In genomic region chr7:77771711-77772449, GRCm38 (mm10) we compare ENCODE assay signal across 10 mouse cellular contexts.
DNase-seq lines count a peak whose midpoint lies in the region; ATAC-seq and TF ChIP-seq lines count a peak whose summit lies in the region.
"Had no signal": no experiment of that assay in that cellular context is flagged by ENCODE, and none has a peak within 500 bp of the region (broad histone marks: within the 10 kb centered on the region; RNA-seq: fewer than 3 reads in every experiment).

No protein-coding gene starts in this region.

- peak; percentile 1 to 6 for DNase-seq in heart, adult 9 months (ENCODE audit: low spot score in 2 of 2)
- DNase-seq in embryo, embryonic 9.5 days (ENCODE audit: extremely low spot score): peak; percentile 2
- peak; percentile 77 for DNase-seq in hindbrain, embryonic 14.5 days (ENCODE audit: low spot score)
- DNase-seq in layer of hippocampus, postnatal 36 days: peak; percentile 51
- no peak for DNase-seq in urinary bladder, postnatal 25 days (ENCODE audit: low spot score)

- no peak for TF ChIP-seq POLR2A in olfactory bulb, adult 2 months (IDR thresholded peaks at IDR 0.05; ENCODE audit: insufficient read depth, low read depth, low read length)

- no peak for ATAC-seq in heart, embryonic 11.5 days (replicated peaks; ENCODE audit: insufficient number of reproducible peaks, low FRiP score, low TSS enrichment)
- peak; percentile 89 for ATAC-seq in hindbrain, embryonic 14.5 days (ENCODE audit: low FRiP score)
- no peak for ATAC-seq in inflammation-experienced regulatory T-cells, adult 6 months

- H3K9ac ChIP-seq in heart, embryonic 11.5 days (ENCODE audit: low read depth, low read length): no peak overlapping the region
- H3K9ac ChIP-seq in hindbrain, embryonic 14.5 days: no peak overlapping the region

- no peaks in the 10 kb centered on the region for H3K36me3 ChIP-seq in heart, embryonic 11.5 days (ENCODE audit: control insufficient read depth, insufficient read depth, low read length)
- H3K36me3 ChIP-seq in hindbrain, embryonic 14.5 days (replicated peaks; ENCODE audit: control insufficient read depth, insufficient read depth): no peaks in the 10 kb centered on the region

- no peaks in the 10 kb centered on the region for H3K27me3 ChIP-seq in heart, embryonic 11.5 days (ENCODE audit: control insufficient read depth, insufficient read depth, low read length)
- H3K27me3 ChIP-seq in hindbrain, embryonic 14.5 days (ENCODE audit: control insufficient read depth, insufficient read depth, low read length): no peaks in the 10 kb centered on the region
- H3K27me3 ChIP-seq: CH12.LX; megakaryocyte, embryonic 14.5 days had no signal

- no peaks in the 10 kb centered on the region for H3K9me3 ChIP-seq in heart, embryonic 11.5 days (replicated peaks; ENCODE audit: control insufficient read depth, low read length)
- H3K9me3 ChIP-seq in hindbrain, embryonic 14.5 days (ENCODE audit: control insufficient read depth, low read length): no peaks in the 10 kb centered on the region
- H3K9me3 ChIP-seq: megakaryocyte, embryonic 14.5 days had no signal

- 65% methylated on average over 11 of the region's 11 CpGs for WGBS in heart, embryonic 11.5 days (ENCODE audit: insufficient replicate concordance)
- WGBS in hindbrain, embryonic 14.5 days: 39% methylated on average over 11 of the region's 11 CpGs
- 43% methylated on average over 11 of the region's 11 CpGs for WGBS in olfactory bulb, adult 2 months

- TF ChIP-seq CTCF in olfactory bulb, adult 2 months (IDR thresholded peaks at IDR 0.05; ENCODE audit: insufficient read depth, low read depth, low read length): no peak

- no peak overlapping the region for H3K4me3 ChIP-seq in heart, embryonic 11.5 days (ENCODE audit: low read depth, low read length)
- H3K4me3 ChIP-seq in hindbrain, embryonic 14.5 days (replicated peaks; ENCODE audit: low read length): no peak overlapping the region; the same call in 1 of the 2 replicates
- peak overlapping the region; percentile 13; the same call in 1 of the 2 replicates for H3K4me3 ChIP-seq in olfactory bulb, adult 2 months (ENCODE audit: insufficient read depth, low read depth, low read length)
- H3K4me3 ChIP-seq: megakaryocyte, embryonic 14.5 days had no signal

- no peak overlapping the region for H3K27ac ChIP-seq in heart, embryonic 11.5 days (ENCODE audit: low read depth, low read length)
- H3K27ac ChIP-seq in hindbrain, embryonic 14.5 days: peak overlapping the region; percentile 38
- H3K27ac ChIP-seq in olfactory bulb, adult 2 months (ENCODE audit: insufficient read depth, low read depth, low read length): no peak overlapping the region

- H3K4me1 ChIP-seq in heart, embryonic 11.5 days (ENCODE audit: control insufficient read depth, insufficient read depth, low read length): no peaks in the 10 kb centered on the region
- peaks cover 15% of the 10 kb centered on the region for H3K4me1 ChIP-seq in hindbrain, embryonic 14.5 days (replicated peaks; ENCODE audit: control insufficient read depth, insufficient read depth, low read length)
- 0 out of 2 replicates have a peak, but pooled peaks cover 2% of the 10 kb centered on the region for H3K4me1 ChIP-seq in olfactory bulb, adult 2 months (ENCODE audit: control insufficient read depth, insufficient read depth, low read length)
- H3K4me1 ChIP-seq: megakaryocyte, embryonic 14.5 days had no signal

- H3K4me2 ChIP-seq in heart, embryonic 11.5 days: no peak overlapping the region
- H3K4me2 ChIP-seq in hindbrain, embryonic 14.5 days (replicated peaks): peak overlapping the region; percentile 40
